Mouse (Mus musculus) 3134 (cell line): ENCODE data around the gene Ccdc17.

Experiments used
- DNase-seq: peaks from one replicate; pipeline ENCODE4 v3.0.0-alpha.2; 2011; ENCODE audit warnings: low spot score; ENCODE audit not compliant: insufficient read length; ENCODE audit errors: extremely low read depth

Gene Ccdc17

DNA sequence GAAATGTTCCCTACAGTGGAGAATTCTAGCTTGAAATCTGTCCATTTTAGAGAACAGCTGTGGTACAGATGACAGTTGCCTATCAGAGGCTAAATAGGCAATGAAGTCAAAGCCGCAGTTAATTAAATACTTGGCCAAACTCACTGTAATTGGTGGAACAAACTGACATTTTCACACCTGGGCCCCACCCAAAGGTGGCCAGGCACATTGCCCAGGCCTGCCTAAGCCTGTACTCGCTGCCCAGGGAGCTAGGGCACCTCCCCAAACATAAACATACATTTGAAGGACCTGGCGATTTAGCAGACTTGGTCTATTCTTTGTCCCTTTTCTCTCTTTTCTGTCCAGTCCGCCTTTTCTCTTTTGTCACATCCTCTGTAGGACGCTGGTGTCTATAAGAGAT is at the start of gene Ccdc17:
Gene Ccdc17 (plus strand): TSS at position 276 of the 400 bp plus-strand sequence.
- DNase-seq = no peak

DNA sequence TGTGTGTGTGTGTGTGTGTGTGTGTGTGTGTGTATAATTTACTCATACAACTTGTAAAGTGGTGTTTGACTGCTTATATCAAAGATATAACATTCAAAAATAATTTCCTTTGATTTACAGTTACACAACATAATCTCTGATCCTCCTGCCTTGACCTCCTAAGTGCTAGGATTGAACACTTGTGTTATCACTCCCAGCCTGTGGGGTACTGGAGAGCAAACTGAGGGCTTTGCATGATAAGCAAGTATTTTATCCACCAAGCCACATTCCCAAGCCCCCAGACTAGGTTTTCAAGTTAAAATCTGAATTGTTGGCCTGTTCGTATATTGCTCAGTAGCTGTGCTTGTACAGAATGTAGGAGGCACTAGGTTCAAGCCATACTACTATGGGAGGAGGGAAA is 46.0 kb upstream of the Ccdc17 start:
- no peak for DNase-seq

DNA sequence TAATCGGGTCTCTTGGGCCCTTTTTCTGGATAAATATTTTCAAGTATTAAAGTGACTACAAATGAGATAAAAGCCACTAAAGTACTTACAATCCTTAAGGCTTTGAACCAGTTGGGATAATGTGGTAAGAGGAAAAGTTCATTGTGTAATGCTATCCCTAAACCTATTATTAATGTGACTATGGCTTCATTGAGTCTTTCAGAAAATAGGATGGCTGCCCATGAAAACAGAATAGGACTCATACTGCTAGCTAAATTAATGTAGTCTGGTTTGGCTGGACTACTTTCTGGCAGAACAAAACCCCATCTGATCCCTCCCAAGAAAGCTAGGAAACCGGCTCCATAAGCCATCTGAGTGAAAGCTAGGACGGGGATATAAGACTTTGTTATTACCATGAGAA is 43.4 kb upstream of the Ccdc17 start:
- DNase-seq = no peak

DNA sequence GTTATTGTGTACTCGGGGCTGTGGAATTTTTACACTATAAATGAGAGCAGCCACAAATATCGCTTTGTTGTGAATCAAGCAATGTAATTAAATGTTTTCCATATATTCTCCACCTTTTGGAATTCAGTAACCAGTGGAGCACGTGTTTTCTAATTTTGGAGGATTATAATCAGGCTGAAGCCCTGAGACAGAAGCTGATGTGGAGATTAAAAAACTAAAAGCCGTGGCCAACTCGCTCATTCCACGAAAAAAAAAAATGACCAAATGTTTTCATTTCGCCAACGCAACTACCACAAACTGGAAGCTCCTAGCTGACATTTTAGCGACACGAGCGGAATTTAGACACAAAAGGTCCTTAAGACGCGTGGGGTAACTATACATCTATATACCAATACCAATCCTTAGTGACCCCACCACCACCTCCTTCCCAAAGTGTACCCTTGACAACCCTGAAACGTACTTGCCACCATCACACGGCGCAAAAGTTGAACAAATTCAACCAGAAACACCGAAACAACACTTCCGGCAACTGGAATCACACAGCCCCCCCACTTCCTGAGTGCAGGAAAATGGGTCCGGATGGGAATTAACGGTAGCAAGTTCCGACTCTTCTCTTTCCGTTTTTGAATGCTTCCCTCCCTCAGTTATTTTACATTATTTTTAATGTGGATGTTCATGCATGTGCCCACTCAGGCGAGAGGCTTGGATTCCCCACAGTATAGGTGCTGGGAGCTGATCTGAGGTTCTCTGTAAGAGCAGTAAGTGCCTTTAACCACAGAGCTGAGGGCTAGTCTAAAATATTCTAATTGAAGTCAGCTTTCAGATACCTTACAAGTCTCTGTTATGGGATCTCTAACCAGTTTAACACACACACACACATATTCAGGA is 40.8 kb upstream of the Ccdc17 start, which contains the start of gene Tmem69:
Gene Tmem69 (minus strand): TSS at position 524 of the 888 bp plus-strand sequence.
- peak; percentile 53 for DNase-seq

DNA sequence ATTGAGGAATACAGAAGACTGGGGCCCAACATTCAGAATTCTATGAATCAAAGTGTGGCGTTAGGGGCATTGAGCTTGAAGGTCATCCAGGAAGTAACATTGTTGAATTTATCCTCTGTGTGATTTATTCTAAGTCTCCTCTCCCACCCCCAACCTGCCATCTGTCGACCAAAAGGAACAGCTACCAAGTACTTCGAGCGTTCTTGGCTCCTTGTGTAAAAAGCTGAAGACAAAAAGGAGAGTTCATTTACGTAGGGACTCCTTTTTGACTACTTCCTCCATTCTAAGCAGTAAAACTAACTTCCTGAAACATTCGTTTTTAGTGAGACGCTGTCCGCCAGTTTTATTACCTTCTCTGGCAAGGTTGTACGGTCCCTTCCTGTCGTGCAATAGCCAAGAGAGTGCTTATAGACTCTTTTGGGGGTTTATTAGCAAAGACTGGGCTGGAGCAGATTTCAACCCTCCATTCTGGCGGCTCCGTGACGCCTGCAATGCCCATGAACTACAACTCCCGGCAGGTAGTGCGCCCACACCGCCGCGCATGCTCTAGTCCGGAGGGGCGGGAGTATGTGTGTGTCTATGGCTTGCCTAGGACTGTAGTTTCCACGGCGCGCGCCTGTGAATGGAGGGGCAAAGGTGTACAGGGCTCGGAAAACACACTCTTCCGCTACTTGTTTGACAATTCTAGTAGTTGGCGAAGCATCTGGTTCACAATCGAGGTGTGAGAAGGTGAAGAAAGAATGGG is 39.7 kb upstream of the Ccdc17 start:
- DNase-seq = peak; percentile 84

DNA sequence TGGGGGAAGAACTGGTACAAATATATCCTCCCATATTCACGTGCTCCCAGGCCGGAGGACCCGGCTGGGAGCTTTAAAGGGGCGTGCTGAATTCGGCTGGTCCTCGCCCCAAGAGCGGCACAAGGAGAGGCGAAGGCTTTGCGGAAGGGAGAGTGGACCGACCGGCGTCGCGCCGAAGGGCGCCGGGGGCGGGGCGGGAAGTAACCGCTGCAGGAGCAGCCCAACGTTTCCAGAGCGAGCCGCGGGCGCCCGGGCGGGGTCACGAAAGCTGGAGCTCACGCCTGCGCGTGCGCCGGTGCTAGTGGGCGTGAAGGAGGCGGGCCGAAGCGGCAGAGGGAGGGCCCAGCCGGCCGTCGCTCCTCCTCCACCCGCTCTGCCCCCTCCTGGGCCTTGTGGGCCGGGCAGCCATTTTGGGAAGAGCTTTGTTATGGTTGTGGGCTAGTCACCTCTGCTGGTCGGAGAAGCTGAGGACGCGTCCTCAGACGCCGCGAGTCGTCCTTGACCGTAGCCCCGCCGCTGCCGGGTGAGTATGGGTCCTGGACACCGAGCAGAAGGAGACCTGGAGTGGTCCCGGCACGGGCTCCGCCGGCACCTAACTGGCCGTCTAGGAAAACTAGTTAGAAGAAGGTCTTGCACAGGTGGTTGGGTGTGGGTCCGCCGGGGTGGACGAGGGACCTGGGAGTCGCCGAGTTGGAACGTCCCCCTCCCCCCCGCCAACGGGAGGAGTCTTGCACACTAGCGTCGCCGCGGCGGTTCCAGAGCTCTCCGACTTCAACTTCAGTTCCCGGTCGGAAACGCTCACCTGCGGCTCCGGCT is 38.9 kb upstream of the Ccdc17 start, which contains the start of gene Gpbp1l1:
Gene Gpbp1l1 (plus strand): TSS at position 353 of the 816 bp plus-strand sequence.
- DNase-seq = peak; percentile 97

DNA sequence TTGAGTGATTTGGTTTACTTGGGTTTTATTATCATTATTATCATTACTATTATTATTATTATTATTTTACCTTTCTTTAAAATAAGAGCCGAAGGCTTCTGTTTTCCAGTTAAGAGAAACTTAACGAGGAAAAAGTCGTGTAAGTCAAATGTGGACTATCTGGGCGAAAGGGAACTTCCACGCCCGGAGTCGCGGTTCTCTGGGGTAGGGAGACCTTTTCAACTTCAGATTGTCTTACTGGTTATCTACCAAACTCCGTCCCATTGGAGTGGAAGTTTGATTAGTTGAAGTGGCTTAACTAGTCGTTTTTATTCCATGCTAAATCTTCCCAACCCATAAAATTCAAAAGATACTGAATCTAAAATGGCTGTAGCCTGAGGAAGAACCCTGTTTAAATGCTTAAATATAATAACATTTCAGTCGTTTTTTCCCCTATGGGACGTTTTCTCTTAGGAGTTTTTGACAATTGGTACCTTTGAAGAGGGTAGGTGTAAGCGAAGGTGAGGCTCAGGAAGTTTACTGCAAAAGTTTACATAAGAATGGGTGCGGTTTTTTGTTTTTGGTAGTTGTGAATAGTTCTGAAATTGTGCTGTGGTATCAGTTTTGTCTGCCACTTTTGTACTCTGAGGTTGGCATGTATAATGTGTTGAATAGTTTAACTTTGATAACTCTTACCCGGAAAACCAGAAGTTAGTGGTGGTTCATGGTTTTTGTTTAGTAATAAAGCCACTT is 38.1 kb upstream of the Ccdc17 start:
- no peak for DNase-seq

DNA sequence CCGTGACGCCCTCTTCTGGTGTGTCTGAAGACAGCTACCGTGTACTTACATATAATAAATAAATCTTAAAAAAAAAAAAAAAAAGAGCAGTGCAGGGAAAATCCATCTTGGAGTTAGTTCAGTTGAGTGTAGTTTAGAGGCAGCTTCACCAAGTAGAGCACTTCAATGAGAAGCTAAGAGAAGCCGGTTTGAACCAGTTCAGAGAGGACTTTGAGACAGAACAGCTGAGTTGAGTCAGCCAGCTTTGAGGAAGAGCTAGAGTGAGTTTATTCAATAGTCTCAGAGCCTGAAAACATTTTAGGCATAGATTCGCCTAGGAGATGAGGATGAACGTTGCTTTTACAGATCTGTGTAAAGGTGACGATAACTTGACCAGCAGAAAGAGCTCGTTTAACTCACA is 661 bp upstream of the Ccdc17 start:
- no peak for DNase-seq

DNA sequence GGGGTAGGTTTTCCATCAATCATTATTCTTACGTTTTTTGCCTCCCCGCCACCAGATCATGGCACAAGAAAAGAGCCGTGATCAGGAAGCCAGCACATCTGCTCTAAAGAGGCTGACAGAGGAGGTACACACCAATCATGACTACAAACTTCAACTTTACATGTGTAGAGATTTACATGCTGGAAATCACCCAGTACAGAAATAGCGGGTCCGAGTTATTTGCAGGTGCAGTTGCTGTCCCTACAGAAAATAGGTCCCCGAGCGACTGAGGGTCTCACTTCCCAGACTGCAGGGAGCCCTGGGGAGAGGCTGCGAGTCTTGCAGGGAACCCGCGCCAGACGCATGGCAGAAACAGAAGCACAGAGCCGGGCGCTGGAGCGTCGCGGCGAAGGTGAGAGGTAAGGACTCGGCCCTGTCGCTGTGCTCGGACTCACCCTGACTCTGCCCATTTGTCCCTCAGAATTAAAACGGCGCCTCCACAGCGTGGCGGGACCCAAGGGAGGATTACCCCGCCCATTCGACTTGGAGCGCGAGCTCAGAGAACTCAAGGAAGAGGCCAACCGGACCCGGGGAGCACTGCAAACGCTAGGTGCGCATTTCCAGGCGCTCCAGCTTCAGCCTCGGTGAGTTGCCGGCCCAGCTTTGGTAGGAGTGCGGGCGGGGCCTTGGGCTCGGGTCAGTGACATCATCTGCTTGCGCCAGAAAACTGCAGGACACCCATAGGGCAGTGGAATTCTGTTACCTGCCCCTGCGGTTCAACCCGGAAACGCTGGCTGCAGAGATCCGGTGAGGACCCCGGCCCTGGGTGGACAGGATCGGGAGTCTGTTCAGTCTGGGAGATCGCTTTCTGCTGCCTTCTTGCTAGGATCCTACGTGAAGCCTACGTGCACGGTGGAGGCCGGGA is 776 bp downstream of the Ccdc17 start:
- peak; percentile 92 for DNase-seq

DNA sequence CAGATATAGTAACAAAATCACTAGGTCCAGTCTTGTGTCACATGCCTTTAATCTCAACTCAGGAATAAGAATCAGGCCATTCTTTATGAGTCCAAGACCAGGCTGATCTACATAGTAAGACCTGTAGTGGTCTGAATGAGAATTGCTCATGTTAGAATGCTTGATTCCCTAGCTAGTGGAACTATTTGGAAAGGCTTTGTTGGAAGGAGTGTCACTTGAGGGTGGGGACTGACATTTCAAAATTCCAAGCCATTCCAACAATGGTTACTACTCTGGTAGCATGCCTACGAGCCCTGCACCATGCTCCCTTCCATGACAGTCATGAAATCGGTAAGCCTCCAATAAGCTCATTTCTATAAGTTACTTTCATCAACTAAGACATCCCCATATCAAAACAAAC is 16.2 kb downstream of the Ccdc17 start:
- DNase-seq = no peak

DNA sequence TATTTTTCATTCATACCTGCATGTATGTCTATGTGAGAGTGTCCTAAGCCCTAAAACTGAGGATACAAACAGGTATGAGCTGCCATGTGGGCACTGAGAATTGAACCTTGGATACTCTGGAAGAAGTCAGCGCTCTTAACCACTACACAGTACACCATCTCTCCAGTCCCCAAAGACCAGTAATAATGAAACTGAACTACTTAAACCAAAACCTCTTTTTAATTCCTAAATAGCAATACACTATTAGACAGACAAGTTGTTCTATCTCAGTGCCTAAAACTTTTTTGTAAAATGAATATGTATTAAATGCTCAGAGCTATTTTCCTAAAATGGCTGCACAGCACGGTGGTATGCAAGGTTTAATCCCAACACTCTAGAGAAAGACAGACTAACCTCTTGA is 18.8 kb downstream of the Ccdc17 start:
- DNase-seq = no peak

DNA sequence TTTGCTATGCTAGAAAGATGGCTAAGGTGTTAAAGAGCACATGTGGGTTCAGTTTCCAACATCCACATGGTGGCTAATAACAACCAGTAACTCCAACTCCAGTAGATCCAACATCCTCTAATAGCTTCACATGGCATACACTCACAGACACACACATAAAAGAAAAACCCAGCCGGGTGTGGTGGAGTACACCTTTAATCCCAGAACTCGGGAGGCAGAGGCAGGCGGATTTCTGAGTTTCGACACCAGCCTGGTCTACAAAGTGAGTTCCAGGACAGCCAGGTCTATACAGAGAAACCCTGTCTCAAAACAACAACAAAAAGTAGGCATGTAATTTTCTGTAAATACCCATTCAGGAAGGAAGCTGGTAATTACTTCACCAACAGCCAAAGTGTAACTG is 28.4 kb downstream of the Ccdc17 start:
- no peak for DNase-seq

DNA sequence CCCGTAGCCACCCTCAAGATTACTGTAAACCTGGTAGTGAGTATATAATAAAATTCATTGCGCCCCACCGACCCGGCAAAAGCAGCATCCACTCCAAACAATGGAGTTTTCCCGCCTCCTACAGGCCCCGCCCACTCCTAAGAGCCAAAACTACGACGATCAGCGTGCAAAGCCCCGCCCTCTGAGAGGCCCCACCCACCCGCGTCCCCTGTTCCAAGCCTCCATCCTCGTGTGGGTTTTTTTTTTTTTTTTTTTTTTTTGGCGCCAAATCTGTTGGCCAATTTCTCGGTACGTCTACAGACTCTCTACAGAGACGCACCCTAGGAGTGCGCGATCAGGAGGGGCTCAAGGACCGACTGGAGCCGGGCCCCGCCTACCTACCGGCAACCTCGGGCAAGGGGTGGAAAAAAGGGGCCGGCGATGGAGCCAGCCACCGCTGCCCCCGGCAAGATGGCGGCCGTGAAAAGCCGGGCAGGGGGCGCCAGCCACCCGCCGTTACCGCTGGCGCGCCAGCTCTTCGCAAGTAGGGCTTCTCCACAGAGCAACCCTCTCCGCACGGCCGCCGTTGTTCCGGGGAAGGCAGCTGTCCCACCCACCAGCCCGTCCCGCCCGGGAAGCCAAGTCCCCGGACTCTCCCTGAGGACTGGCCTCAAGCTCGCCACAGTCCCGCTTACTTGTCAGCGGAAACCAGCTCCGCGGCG is 30.4 kb downstream of the Ccdc17 start:
- DNase-seq = no peak

DNA sequence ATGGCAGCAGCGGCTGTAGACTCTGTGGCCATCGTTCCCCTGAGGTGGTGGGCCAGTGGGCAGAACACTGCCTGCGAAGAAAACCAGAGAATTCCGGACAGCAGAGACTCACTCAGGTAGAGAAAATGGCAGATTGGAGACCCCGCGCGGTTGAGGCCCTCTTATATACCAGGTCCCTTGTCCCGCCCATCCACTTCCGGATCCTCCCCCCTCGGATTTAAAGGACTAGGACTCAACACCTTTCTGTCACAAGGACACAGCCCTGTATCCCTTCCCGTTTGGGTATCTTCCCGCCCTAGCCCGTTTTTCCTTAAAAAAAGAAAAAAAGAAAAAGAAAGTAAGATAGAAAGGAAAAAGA is 30.9 kb downstream of the Ccdc17 start:
- peak; percentile 89 for DNase-seq

DNA sequence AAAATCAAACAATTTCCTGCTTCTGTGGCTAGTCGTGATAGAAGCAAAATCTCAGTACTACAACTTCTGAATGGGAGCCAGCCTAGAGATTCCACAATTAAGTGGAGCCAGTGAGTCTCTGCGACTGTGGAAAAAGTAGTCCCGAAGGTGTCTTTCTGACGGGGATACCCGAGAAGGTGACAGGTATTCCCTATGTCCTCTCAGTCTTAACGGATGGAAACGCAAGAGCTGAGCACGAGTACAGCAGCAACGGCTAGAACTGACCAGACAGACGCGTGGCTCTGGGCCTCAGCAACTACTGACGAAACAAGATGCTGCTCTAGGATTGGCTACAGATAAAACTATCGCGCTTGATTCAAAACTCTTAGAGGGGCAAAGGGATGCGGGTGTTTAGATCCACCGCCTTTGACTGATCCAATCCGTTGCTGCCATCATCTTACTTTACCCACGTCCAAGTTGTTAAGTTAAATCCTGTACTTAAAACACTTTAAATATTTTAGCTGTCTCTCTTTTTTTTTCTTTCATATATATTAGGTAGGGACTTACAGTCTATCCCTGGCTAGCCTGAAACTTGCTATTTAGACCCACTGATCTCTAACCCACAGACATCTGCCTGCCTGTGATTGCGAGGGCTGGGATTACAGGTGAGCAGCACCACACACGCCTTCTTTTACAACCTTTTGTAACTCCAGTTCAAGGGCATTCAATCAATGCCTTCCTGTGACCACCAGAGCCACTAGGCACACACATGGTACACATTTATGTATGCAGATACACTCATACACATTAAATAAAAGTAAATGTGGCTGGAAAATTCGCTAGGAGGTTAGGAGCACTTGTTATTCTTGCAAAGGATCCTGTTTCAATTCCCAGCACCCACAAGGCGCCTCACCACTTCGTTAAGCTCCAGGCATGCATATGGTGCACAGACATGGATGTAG is 31.5 kb downstream of the Ccdc17 start, which contains the start of gene Nasp:
Gene Nasp (minus strand): TSS at position 220 of the 941 bp plus-strand sequence.
- DNase-seq = peak; percentile 58

DNA sequence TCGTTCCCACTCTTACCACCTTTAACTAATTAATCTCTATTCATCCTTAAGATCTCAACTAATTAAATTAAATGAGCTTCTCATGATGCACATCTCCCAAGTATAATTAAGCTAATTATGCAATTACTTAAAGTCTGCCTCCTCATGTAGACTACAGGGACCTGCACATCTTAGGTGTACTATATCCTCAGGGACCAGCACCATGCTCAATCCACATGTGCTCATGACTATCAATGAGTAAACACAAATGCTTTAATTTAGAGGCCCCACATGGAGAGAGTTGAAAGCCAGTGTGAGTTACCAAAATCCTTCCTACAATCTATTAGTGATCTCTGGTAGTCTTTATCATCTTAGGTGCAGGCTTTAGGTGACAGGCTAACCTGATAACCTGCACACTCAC is 38.7 kb downstream of the Ccdc17 start:
- DNase-seq = no peak

DNA sequence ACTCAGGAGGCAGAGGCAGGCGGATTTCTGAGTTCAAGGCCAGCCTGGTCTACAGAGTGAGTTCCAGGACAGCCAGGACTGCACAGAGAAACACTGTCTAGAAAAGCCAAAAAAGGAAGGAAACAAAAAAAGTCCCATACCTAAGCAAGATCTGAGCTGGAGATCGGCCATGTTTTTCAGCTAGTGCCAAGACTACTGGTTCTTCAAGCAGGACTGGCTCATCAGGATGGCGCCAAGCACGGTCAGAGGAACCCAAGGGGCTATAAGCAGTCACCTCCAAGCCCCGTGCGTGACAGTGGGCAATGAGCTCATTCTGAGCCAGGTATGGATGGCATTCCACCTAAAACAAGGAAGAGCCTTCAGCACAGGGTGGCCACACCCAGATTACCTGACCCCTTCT is 42.4 kb downstream of the Ccdc17 start:
- DNase-seq = no peak

DNA sequence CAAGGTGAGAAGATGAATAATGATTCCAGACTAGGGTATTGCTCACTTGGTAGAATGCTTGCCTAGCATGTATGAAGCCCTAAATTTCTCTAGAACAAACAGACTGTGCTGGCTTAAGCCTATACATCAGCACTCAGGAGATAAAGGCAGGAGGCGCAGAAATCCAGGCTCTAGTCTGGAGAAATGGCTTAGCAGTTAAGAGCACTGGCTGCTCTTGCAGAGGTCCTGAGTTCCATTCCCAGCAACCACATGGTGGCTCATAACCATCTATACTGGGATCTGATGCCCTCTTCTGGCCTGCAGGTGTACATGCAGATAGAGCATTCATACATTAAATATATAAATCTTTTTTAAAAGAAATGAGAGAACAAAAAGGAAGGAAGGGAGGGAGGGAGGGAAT is 45.6 kb downstream of the Ccdc17 start:
- no peak for DNase-seq
